9 mouse cellular contexts compared by ENCODE assay signal in the genomic region with DNA sequence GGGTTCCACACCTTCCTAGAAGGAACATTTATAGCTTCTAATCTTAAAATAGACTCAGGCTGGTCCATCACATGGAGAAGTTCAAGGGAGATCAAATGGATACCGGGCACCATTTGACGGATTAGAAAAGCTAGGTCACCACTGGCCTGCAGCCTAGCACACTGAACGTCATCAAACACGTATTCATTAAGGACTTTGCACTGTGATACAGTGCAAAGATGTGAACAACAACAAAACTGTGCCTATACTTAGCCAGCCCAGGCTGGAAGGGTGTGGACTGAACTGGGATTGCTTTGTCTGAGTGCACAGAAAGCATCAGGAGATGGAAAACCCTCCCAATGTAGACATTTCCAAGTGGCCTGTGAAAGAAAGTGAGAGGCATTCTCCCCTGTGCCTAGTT. TPM values are rescaled to one million over a fixed set of nuclear protein-coding genes. Genes with fewer than 3 reads are reported as not detected.
DNase-seq lines count a peak whose midpoint lies in the region; ATAC-seq and TF ChIP-seq lines count a peak whose summit lies in the region.
"Had no signal": no experiment of that assay in that cellular context is flagged by ENCODE, and none has a peak within 500 bp of the region (broad histone marks: within the 10 kb centered on the region; RNA-seq: fewer than 3 reads in every experiment).

No protein-coding gene starts in this region.

- no peak for TF ChIP-seq CTCF in left cerebral cortex, adult 2 months (IDR thresholded peaks at IDR 0.05)
- no peak for TF ChIP-seq CTCF in embryonic fibroblast, embryonic 13.5 days (IDR thresholded peaks at IDR 0.05; ENCODE audit: borderline replicate concordance, insufficient read depth, low read length)

- ATAC-seq in intestine, embryonic 15.5 days, result no peak
- ATAC-seq in neural tube, embryonic 15.5 days (ENCODE audit: low FRiP score), result peak; percentile 19

- H3K4me1 ChIP-seq in embryonic fibroblast, embryonic 13.5 days (ENCODE audit: control insufficient read depth, insufficient read depth, low read length), result no peaks in the 10 kb centered on the region
- H3K4me1 ChIP-seq in intestine, embryonic 15.5 days (replicated peaks), result 0 out of 2 replicates have a peak, but pooled peaks cover 7% of the 10 kb centered on the region
- H3K4me1 ChIP-seq in neural tube, embryonic 15.5 days, result peaks cover 20% of the 10 kb centered on the region

- no peaks in the 10 kb centered on the region for H3K27me3 ChIP-seq in intestine, embryonic 15.5 days (replicated peaks)
- H3K27me3 ChIP-seq in neural tube, embryonic 15.5 days (replicated peaks), result no peaks in the 10 kb centered on the region

- H3K4me3 ChIP-seq in left cerebral cortex, adult 2 months, result peak overlapping the region; percentile 74
- H3K4me3 ChIP-seq in embryonic fibroblast, embryonic 13.5 days (ENCODE audit: insufficient read depth, low read length), result no peak overlapping the region
- H3K4me3 ChIP-seq in intestine, embryonic 15.5 days (replicated peaks), result peak overlapping the region; percentile 53; the same call in 1 of the 2 replicates
- peak overlapping the region; percentile 56 for H3K4me3 ChIP-seq in neural tube, embryonic 15.5 days (replicated peaks)

- H3K36me3 ChIP-seq in intestine, embryonic 15.5 days, result no peaks in the 10 kb centered on the region
- H3K36me3 ChIP-seq in neural tube, embryonic 15.5 days, result peaks cover 12% of the 10 kb centered on the region

- H3K4me2 ChIP-seq in intestine, embryonic 15.5 days (replicated peaks), result peak overlapping the region; percentile 69
- H3K4me2 ChIP-seq in neural tube, embryonic 15.5 days, result peak overlapping the region; percentile 71

- H3K27ac ChIP-seq in left cerebral cortex, adult 2 months, result peak overlapping the region; percentile 100
- H3K27ac ChIP-seq in embryonic fibroblast, embryonic 13.5 days (ENCODE audit: insufficient read depth, low read length), result peak overlapping the region; percentile 77; the same call in 1 of the 2 replicates
- peak overlapping the region; percentile 97 for H3K27ac ChIP-seq in intestine, embryonic 15.5 days
- H3K27ac ChIP-seq in neural tube, embryonic 15.5 days (replicated peaks), result peak overlapping the region; percentile 97

- TF ChIP-seq POLR2A in embryonic fibroblast, embryonic 13.5 days (IDR thresholded peaks at IDR 0.05; ENCODE audit: low read depth, low read length), result no peak

- intact Hi-C loops in left cerebral cortex, adult 2 months (cut with DNase I), result loop anchor here (1.0 to 2.0 kb wide), 3 partner anchors 17 to 73 kb away; partner anchors contain the start of genes AI854703 and Atp6v0e2

- H3K9me3 ChIP-seq in intestine, embryonic 15.5 days, result no peaks in the 10 kb centered on the region
- no peaks in the 10 kb centered on the region for H3K9me3 ChIP-seq in neural tube, embryonic 15.5 days (replicated peaks)

- WGBS in intestine, embryonic 15.5 days, result 85% methylated on average over 4 of the region's 4 CpGs
- 80% methylated on average over 4 of the region's 4 CpGs for WGBS in neural tube, embryonic 15.5 days

- H3K9ac ChIP-seq in intestine, embryonic 15.5 days, result no peak overlapping the region
- peak overlapping the region; percentile 70 for H3K9ac ChIP-seq in neural tube, embryonic 15.5 days (replicated peaks)

- DNase-seq in left cerebral cortex, adult 2 months (ENCODE audit: extremely low spot score in 1 of 2, low spot score in 2 of 2), result no peak
- no peak for DNase-seq in left cerebral cortex, adult 18-20 months (ENCODE audit: low spot score in 2 of 2)
- DNase-seq in layer of hippocampus, postnatal 36 days, result no peak
- DNase-seq in embryo, embryonic 10 days (ENCODE audit: low spot score), result no peak
- DNase-seq in retina, postnatal 1 day, result no peak

RNA-seq across cellular contexts. Expression of gene Lrrc61, which starts 0.8 kb away (rescaled TPM):
- 10 to 100 TPM; 35.8 to 36.8 TPM for total RNA-seq in left cerebral cortex, adult 2 months (2021)
- total RNA-seq in left cerebral cortex, adult 18-20 months (2021), result 10 to 100 TPM; 35.4 to 40.3 TPM
- 5.5 and 9.2 TPM in 2 replicates for polyA plus RNA-seq in embryonic fibroblast, embryonic 13.5 days (2011; ENCODE audit: insufficient read length, low read depth, missing spikeins)
- 8.1 and 9.5 TPM in 2 replicates for polyA plus RNA-seq in intestine, embryonic 15.5 days (2015; fragmentation: Nextera tagmentation; extraction: Ambion mirVana)
- polyA plus RNA-seq in neural tube, embryonic 15.5 days (2015; fragmentation: Nextera tagmentation; extraction: Ambion mirVana), result 21.6 and 24.0 TPM in 2 replicates
- 10 to 100 TPM; 29.4 to 35.0 TPM for total RNA-seq in layer of hippocampus, postnatal 36 days (2021)

RNA-seq across cellular contexts. Expression of gene Atp6v0e2, which starts 16.4 kb away (rescaled TPM):
- total RNA-seq in left cerebral cortex, adult 2 months (2021), result 100 to 1,000 TPM; 411 to 422 TPM
- total RNA-seq in left cerebral cortex, adult 18-20 months (2021), result 100 to 1,000 TPM; 423 to 437 TPM
- 13.9 and 18.2 TPM in 2 replicates for polyA plus RNA-seq in embryonic fibroblast, embryonic 13.5 days (2011; ENCODE audit: insufficient read length, low read depth, missing spikeins)
- 23.3 and 25.0 TPM in 2 replicates for polyA plus RNA-seq in intestine, embryonic 15.5 days (2015; fragmentation: Nextera tagmentation; extraction: Ambion mirVana)
- polyA plus RNA-seq in neural tube, embryonic 15.5 days (2015; fragmentation: Nextera tagmentation; extraction: Ambion mirVana), result 295 and 349 TPM in 2 replicates
- total RNA-seq in layer of hippocampus, postnatal 36 days (2021), result 100 to 1,000 TPM; 424 to 471 TPM

RNA-seq across cellular contexts. Expression of gene Rarres2, which starts 18.8 kb away (rescaled TPM):
- total RNA-seq in left cerebral cortex, adult 2 months (2021), result 10 to 100 TPM; 12.3 to 12.8 TPM
- 10 to 100 TPM; 12.0 to 14.4 TPM for total RNA-seq in left cerebral cortex, adult 18-20 months (2021)
- polyA plus RNA-seq in embryonic fibroblast, embryonic 13.5 days (2011; ENCODE audit: insufficient read length, low read depth, missing spikeins), result 2.1 and 2.3 TPM in 2 replicates
- polyA plus RNA-seq in intestine, embryonic 15.5 days (2015; fragmentation: Nextera tagmentation; extraction: Ambion mirVana), result 87.2 and 87.9 TPM in 2 replicates
- polyA plus RNA-seq in neural tube, embryonic 15.5 days (2015; fragmentation: Nextera tagmentation; extraction: Ambion mirVana), result 11.5 and 16.7 TPM in 2 replicates
- 10 to 100 TPM; 12.0 to 13.5 TPM for total RNA-seq in layer of hippocampus, postnatal 36 days (2021)

RNA-seq across cellular contexts. Expression of gene Gm45021, which starts 35.6 kb away (rescaled TPM):
- not detected for total RNA-seq in left cerebral cortex, adult 2 months (2021)
- total RNA-seq in left cerebral cortex, adult 18-20 months (2021), result not detected
- not detected in 2 replicates for polyA plus RNA-seq in embryonic fibroblast, embryonic 13.5 days (2011; ENCODE audit: insufficient read length, low read depth, missing spikeins)
- not detected in 2 replicates for polyA plus RNA-seq in intestine, embryonic 15.5 days (2015; fragmentation: Nextera tagmentation; extraction: Ambion mirVana)
- polyA plus RNA-seq in neural tube, embryonic 15.5 days (2015; fragmentation: Nextera tagmentation; extraction: Ambion mirVana), result not detected in 2 replicates
- not detected for total RNA-seq in layer of hippocampus, postnatal 36 days (2021)
- total RNA-seq: adrenal gland, postnatal 4 days had no signal

RNA-seq across cellular contexts. Expression of gene Repin1, which starts 39.9 kb away (rescaled TPM):
- 10 to 100 TPM; 56.5 to 58.0 TPM for total RNA-seq in left cerebral cortex, adult 2 months (2021)
- total RNA-seq in left cerebral cortex, adult 18-20 months (2021), result 10 to 100 TPM; 55.0 to 58.6 TPM
- polyA plus RNA-seq in embryonic fibroblast, embryonic 13.5 days (2011; ENCODE audit: insufficient read length, low read depth, missing spikeins), result 16.3 and 19.0 TPM in 2 replicates
- polyA plus RNA-seq in intestine, embryonic 15.5 days (2015; fragmentation: Nextera tagmentation; extraction: Ambion mirVana), result 23.6 and 24.9 TPM in 2 replicates
- 41.0 and 43.7 TPM in 2 replicates for polyA plus RNA-seq in neural tube, embryonic 15.5 days (2015; fragmentation: Nextera tagmentation; extraction: Ambion mirVana)
- total RNA-seq in layer of hippocampus, postnatal 36 days (2021), result 10 to 100 TPM; 43.6 to 47.5 TPM
